Mouse (Mus musculus): ENCODE data around the gene Dlx4. TPM values are rescaled to one million over a fixed set of nuclear protein-coding genes. Genes with fewer than 3 reads are reported as not detected.

Gene Dlx4
- not detected in 2 replicates for polyA plus RNA-seq (2015; fragmentation: Nextera tagmentation; extraction: Ambion mirVana)

- Histone ChIP-seq H3K4me1 (peaks cover 23% of the 10 kb centered on the region), H3K4me2 (peak within 1 kb of the TSS; percentile 68), H3K9ac (no peak within 1 kb of the TSS), H3K27me3 (peaks cover 99% of the 10 kb centered on the region), H3K4me3 (peak within 1 kb of the TSS; percentile 39), H3K9me3 (replicated peaks) (no peaks in the 10 kb centered on the region), H3K36me3 (ENCODE audit: poor library complexity, severe bottlenecking) (no peaks in the 10 kb centered on the region), H3K27ac (no peak within 1 kb of the TSS)
- WGBS: under 1% methylated on average over 48 of the region's 48 CpGs
- 0 out of 2 replicates have a peak, but pooled peaks have one; percentile 33 for ATAC-seq
Observed at GRCm38 (mm10) chr11:95145851-95146403, at the start of gene Dlx4. Dlx4 (minus strand) TSS chr11:95146263.

- H3K4me3 ChIP-seq: no peak overlapping the region
- H3K27me3 ChIP-seq: 0 out of 2 replicates have a peak, but pooled peaks cover 11% of the 10 kb centered on the region
- peaks cover 21% of the 10 kb centered on the region for H3K4me1 ChIP-seq
- H3K4me2 ChIP-seq: no peak overlapping the region
- H3K9ac ChIP-seq: no peak overlapping the region
- no peak overlapping the region for H3K27ac ChIP-seq
- 74% methylated on average over 11 of the region's 11 CpGs for WGBS
- no peaks in the 10 kb centered on the region for H3K36me3 ChIP-seq (ENCODE audit: poor library complexity, severe bottlenecking)
- ATAC-seq: no peak
- no peaks in the 10 kb centered on the region for H3K9me3 ChIP-seq (replicated peaks)
Observed at GRCm38 (mm10) chr11:95189863-95190262, 43.8 kb upstream of the Dlx4 start.

DNA sequence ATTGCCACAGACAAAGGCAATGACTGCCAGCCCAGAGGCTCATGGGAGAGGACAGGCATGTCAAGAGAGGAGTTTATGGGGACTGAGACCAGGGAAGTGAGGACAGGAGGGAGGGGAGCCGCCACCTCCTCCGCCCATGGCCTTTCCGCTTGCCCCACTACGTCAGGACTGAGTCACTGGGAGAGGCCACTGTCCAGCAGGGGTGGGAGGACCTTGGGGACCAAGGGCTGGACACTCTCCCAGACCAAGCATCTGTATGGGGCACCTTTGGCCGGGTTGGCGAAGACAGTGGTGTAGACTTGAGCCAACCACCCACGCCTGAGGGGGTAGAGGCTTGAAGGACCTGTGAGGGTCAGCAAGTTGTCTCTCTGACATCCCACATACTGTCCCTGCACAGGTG lies 40.8 kb upstream of the Dlx4 start:
- no peaks in the 10 kb centered on the region for H3K36me3 ChIP-seq (ENCODE audit: poor library complexity, severe bottlenecking)
- H3K9me3 ChIP-seq (replicated peaks): no peaks in the 10 kb centered on the region
- H3K27ac ChIP-seq: no peak overlapping the region
- peaks cover 23% of the 10 kb centered on the region; the same call in 1 of the 2 replicates for H3K27me3 ChIP-seq
- H3K4me3 ChIP-seq: no peak overlapping the region
- H3K4me2 ChIP-seq: no peak overlapping the region
- 92% methylated on average over 7 of the region's 7 CpGs for WGBS
- ATAC-seq: no peak
- no peak overlapping the region for H3K9ac ChIP-seq
- H3K4me1 ChIP-seq: peaks cover 25% of the 10 kb centered on the region

DNA sequence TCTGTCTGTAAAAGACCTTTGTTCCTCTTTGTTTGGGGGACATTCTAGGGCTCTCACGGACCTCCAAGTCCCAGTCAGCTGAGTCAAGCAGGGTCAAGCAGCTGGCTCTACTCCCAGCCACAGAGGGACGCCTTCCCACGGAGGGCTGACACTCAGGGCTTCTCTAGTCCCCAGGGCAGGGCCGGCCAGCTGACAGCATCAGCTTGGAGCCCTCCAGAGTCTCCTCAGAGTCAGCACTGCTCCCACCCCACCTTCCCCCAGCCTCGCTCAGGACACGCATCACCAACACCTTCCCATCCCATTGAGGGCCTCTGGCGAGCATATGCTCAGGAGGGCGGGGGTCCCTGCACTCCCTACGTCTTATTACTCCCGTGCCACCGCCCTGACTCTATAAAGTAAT lies 39.6 kb upstream of the Dlx4 start:
- H3K9me3 ChIP-seq (replicated peaks): no peaks in the 10 kb centered on the region
- H3K27ac ChIP-seq: no peak overlapping the region
- H3K9ac ChIP-seq: no peak overlapping the region
- 17% methylated on average over 11 of the region's 11 CpGs for WGBS
- 0 out of 2 replicates have a peak, but pooled peaks have one; percentile 24 for ATAC-seq
- H3K4me2 ChIP-seq: no peak overlapping the region
- H3K27me3 ChIP-seq: peaks cover 27% of the 10 kb centered on the region; the same call in 1 of the 2 replicates
- peaks cover 25% of the 10 kb centered on the region for H3K4me1 ChIP-seq
- no peak overlapping the region for H3K4me3 ChIP-seq
- H3K36me3 ChIP-seq (ENCODE audit: poor library complexity, severe bottlenecking): no peaks in the 10 kb centered on the region

GRCm38 (mm10) chr11:95184561-95184960 lies 38.5 kb upstream of the Dlx4 start:
- ATAC-seq: no peak
- Histone ChIP-seq H3K4me2 (no peak overlapping the region), H3K27me3 (peaks cover 19% of the 10 kb centered on the region; the same call in 1 of the 2 replicates), H3K9ac (no peak overlapping the region), H3K4me1 (peaks cover 26% of the 10 kb centered on the region), H3K27ac (no peak overlapping the region), H3K9me3 (replicated peaks) (no peaks in the 10 kb centered on the region), H3K36me3 (ENCODE audit: poor library complexity, severe bottlenecking) (no peaks in the 10 kb centered on the region), H3K4me3 (no peak overlapping the region)
- 34% methylated on average over 5 of the region's 5 CpGs for WGBS

DNA sequence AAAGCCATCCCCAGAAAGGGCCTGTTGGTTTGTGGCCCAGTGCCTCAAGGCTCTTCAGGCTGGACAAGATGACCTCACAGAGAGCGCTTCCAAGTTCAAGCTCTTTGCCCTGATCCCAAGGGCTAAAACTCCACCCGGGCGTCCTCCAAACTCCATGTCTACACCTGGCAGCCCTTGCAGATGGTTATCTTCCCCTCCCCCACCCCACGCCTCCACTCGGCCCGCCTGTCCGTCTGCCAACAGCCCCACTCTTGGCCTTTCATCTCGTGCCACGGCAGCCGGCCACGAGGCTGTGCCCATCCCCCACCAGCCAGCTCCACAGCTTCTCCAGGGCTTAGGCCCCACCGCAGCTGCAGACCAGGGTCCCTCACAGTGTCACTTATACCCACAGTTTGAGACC lies 33.2 kb upstream of the Dlx4 start:
- Histone ChIP-seq H3K4me1 (peaks cover 8% of the 10 kb centered on the region; the same call in 1 of the 2 replicates), H3K36me3 (ENCODE audit: poor library complexity, severe bottlenecking) (no peaks in the 10 kb centered on the region), H3K27me3 (peaks cover 16% of the 10 kb centered on the region; the same call in 1 of the 2 replicates), H3K9me3 (replicated peaks) (no peaks in the 10 kb centered on the region), H3K4me3 (no peak overlapping the region), H3K4me2 (no peak overlapping the region), H3K9ac (no peak overlapping the region), H3K27ac (no peak overlapping the region)
- ATAC-seq: no peak
- WGBS: 71% methylated on average over 12 of the region's 12 CpGs

GRCm38 (mm10) chr11:95165857-95166256 lies 19.8 kb upstream of the Dlx4 start:
- Histone ChIP-seq H3K27ac (no peak overlapping the region), H3K9me3 (replicated peaks) (no peaks in the 10 kb centered on the region), H3K27me3 (peaks cover 3% of the 10 kb centered on the region; the same call in 1 of the 2 replicates), H3K4me1 (no peaks in the 10 kb centered on the region), H3K4me2 (no peak overlapping the region), H3K4me3 (no peak overlapping the region), H3K9ac (no peak overlapping the region), H3K36me3 (ENCODE audit: poor library complexity, severe bottlenecking) (no peaks in the 10 kb centered on the region)
- 83% methylated on average over 5 of the region's 5 CpGs for WGBS
- ATAC-seq: no peak

DNA sequence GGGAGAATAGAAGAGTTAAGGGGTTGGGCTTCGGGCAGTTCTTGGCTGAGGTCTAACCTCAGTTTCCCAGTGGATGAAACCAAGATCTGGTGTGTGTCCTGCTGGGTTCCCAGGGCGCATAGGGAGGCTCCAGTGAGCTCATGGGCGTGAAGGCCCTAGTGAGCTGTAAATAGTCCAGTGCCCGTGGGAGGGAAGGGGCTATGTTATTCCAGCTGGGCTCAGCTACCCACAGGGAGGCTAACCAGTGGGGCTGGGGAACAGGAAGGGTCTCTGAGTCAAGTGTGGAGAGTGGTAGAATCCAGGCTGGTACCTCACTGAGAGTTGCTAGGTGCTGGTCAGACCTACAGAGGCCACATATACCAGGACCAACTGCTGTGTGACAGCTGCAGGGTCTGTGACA lies 15.6 kb upstream of the Dlx4 start:
- Histone ChIP-seq H3K36me3 (ENCODE audit: poor library complexity, severe bottlenecking) (no peaks in the 10 kb centered on the region), H3K27ac (no peak overlapping the region), H3K9ac (no peak overlapping the region), H3K4me3 (no peak overlapping the region), H3K4me1 (no peaks in the 10 kb centered on the region), H3K27me3 (peaks cover 4% of the 10 kb centered on the region; the same call in 1 of the 2 replicates), H3K4me2 (no peak overlapping the region), H3K9me3 (replicated peaks) (no peaks in the 10 kb centered on the region)
- WGBS: 80% methylated on average over 4 of the region's 4 CpGs
- ATAC-seq: no peak

GRCm38 (mm10) chr11:95160693-95161092 lies 14.6 kb upstream of the Dlx4 start:
- Histone ChIP-seq H3K4me1 (no peaks in the 10 kb centered on the region), H3K9ac (no peak overlapping the region), H3K27ac (no peak overlapping the region), H3K9me3 (replicated peaks) (no peaks in the 10 kb centered on the region), H3K4me2 (no peak overlapping the region), H3K27me3 (peaks cover 7% of the 10 kb centered on the region), H3K4me3 (no peak overlapping the region), H3K36me3 (ENCODE audit: poor library complexity, severe bottlenecking) (no peaks in the 10 kb centered on the region)
- no peak for ATAC-seq
- 47% methylated on average over 7 of the region's 7 CpGs for WGBS

- H3K9me3 ChIP-seq (replicated peaks): no peaks in the 10 kb centered on the region
- H3K27me3 ChIP-seq: peaks cover 8% of the 10 kb centered on the region
- H3K27ac ChIP-seq: no peak overlapping the region
- H3K4me2 ChIP-seq: no peak overlapping the region
- 90% methylated on average over 8 of the region's 8 CpGs for WGBS
- no peak for ATAC-seq
- no peak overlapping the region for H3K9ac ChIP-seq
- no peaks in the 10 kb centered on the region for H3K36me3 ChIP-seq (ENCODE audit: poor library complexity, severe bottlenecking)
- no peaks in the 10 kb centered on the region for H3K4me1 ChIP-seq
- no peak overlapping the region for H3K4me3 ChIP-seq
Observed at GRCm38 (mm10) chr11:95159763-95160371, 13.8 kb upstream of the Dlx4 start.

DNA sequence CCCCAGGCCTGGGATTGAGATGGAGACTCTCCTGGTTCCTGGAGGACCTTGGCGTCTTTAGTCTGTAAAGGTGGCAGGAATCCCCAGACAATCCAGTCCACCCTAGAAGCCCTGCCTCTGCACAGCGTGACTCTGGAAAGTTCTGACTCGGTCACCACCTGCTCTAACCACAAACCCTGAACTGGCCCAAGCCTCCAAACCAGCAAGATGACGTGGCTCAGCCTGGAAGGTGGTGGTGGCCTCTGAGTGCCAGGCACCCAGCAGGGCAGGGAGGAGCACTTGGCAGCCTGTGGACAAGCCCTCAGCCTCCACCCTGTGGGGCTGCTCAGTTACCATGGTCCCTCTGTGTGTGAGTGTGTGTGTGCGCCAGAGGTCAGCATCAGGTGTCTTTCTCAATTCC lies 11.8 kb upstream of the Dlx4 start:
- 84% methylated on average over 5 of the region's 5 CpGs for WGBS
- ATAC-seq: no peak
- H3K4me2 ChIP-seq: no peak overlapping the region

DNA sequence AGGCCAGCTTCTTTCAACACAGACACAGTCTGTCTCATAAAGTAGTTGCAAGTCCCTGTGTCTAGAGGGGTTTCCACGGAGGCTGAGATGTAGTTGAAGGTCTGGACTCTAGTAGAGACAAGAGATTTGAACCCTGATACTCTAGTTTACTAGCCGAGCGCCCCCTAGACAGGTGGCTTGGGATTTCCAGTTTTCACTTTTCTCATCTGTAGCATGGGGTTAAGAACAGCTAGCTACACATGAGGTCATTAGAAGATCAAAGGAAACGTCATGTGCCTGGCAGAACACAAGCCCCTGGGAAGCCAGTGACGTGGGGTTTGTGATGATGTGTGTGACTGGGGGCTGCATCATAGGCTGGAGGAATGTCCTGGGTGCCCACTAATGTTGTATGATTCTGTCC lies 11.3 kb upstream of the Dlx4 start:
- 59% methylated on average over 5 of the region's 5 CpGs for WGBS
- no peak for ATAC-seq

More for the DNA sequence above, 11.8 kb upstream of the Dlx4 start:
- no peak overlapping the region for H3K4me3 ChIP-seq
- no peaks in the 10 kb centered on the region for H3K36me3 ChIP-seq (ENCODE audit: poor library complexity, severe bottlenecking)
- peaks cover 24% of the 10 kb centered on the region for H3K27me3 ChIP-seq
- no peaks in the 10 kb centered on the region for H3K4me1 ChIP-seq
- H3K27ac ChIP-seq: no peak overlapping the region
- H3K9me3 ChIP-seq (replicated peaks): no peaks in the 10 kb centered on the region
- no peak overlapping the region for H3K9ac ChIP-seq

More for the DNA sequence above, 11.3 kb upstream of the Dlx4 start:
- no peaks in the 10 kb centered on the region for H3K4me1 ChIP-seq
- no peaks in the 10 kb centered on the region for H3K36me3 ChIP-seq (ENCODE audit: poor library complexity, severe bottlenecking)
- H3K9ac ChIP-seq: no peak overlapping the region
- peaks cover 29% of the 10 kb centered on the region for H3K27me3 ChIP-seq
- H3K4me2 ChIP-seq: no peak overlapping the region
- no peak overlapping the region for H3K4me3 ChIP-seq
- H3K9me3 ChIP-seq (replicated peaks): no peaks in the 10 kb centered on the region
- no peak overlapping the region for H3K27ac ChIP-seq

Data from forebrain, embryonic 13.5 days (tissue).